Mouse (Mus musculus): Measurements from ENCODE around the gene Tnni1.

DNA sequence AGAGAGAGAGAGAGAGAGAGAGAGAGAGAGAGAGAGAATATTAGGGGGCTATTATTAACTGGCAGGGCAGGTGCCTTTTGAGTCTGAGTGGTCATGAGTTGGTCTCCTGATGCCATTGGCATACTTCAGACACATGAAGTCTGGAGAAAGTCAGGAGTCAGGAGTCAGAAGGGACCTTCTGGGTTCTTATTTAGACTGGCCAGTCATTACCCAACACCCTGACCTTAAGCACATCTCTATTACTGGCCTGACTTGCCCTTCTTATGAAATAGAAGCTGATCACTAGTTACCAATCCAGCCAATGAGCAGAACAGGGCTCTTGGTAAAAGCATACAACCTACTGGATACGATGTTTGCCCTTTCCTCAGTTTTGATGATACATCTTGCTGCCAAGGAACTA, 2.2 kb upstream of the Tnni1 start:
- TF ChIP-seq CTCF (IDR thresholded peaks at IDR 0.05; ENCODE audit: borderline replicate concordance, insufficient read depth, low read depth, low read length) (no peak), POLR2A (IDR thresholded peaks at IDR 0.05; ENCODE audit: borderline replicate concordance, insufficient read depth, low read length) (no peak)
